Mouse (Mus musculus) brain, adult 2 months (tissue): ENCODE measurements around the gene Cldn12.

Experiments
- DNase-seq: peaks from one replicate; pipeline ENCODE4 v3.0.0; 2011; ENCODE audit warnings: low read depth, low spot score

The Cldn12 gene

GRCm38 (mm10) chr5:5494269-5495005, 20.3 kb downstream of the Cldn12 start:
- DNase-seq, result peak; percentile 75

- no peak for DNase-seq
Observed at GRCm38 (mm10) chr5:5492163-5492562, 22.6 kb downstream of the Cldn12 start.

GRCm38 (mm10) chr5:5486071-5486470, 28.7 kb downstream of the Cldn12 start:
- DNase-seq, result no peak

GRCm38 (mm10) chr5:5483254-5483858, 31.4 kb downstream of the Cldn12 start:
- no peak for DNase-seq

- DNase-seq, result peak; percentile 44
Observed at GRCm38 (mm10) chr5:5481662-5482061, 33.1 kb downstream of the Cldn12 start.

GRCm38 (mm10) chr5:5479043-5479442, 35.7 kb downstream of the Cldn12 start, which contains the start of gene 1700015F17Rik:
1700015F17Rik (minus strand) TSS chr5:5479143.
- no peak for DNase-seq

GRCm38 (mm10) chr5:5476133-5476532, 38.6 kb downstream of the Cldn12 start:
- no peak for DNase-seq

GRCm38 (mm10) chr5:5465256-5465655, 49.5 kb downstream of the Cldn12 start:
- no peak for DNase-seq
